Mouse (Mus musculus) kidney, embryonic 15.5 days (tissue): ENCODE results near the gene Gjb5. TPM values are rescaled to one million over a fixed set of nuclear protein-coding genes. Genes with fewer than 3 reads are reported as not detected.

ENCODE experiments used
- ATAC-seq: fragments of 200-750 bp; cut with Nextera tagmentation; replicated peaks from 2 replicates; pipeline ENCODE4 v1.8.0; 2017; ENCODE audit warnings: moderate TSS enrichment; ENCODE audit not compliant: low FRiP score
- H3K27ac ChIP-seq: fragments of 300-500 bp; sonication (generic); 2 replicates; pipeline ENCODE4 v1.5.1; 2015; ENCODE audit warnings: mild to moderate bottlenecking, inconsistent platforms
- H3K27me3 ChIP-seq: fragments of 300-500 bp; sonication (generic); 2 replicates; pipeline ENCODE4 v1.6.1; 2015; ENCODE audit warnings: inconsistent platforms
- H3K36me3 ChIP-seq: fragments of 300-500 bp; sonication (generic); 2 replicates; pipeline ENCODE4 v1.6.1; 2015; ENCODE audit warnings: inconsistent platforms
- H3K4me1 ChIP-seq: fragments of 300-500 bp; sonication (generic); 2 replicates; pipeline ENCODE4 v1.6.1; 2015; ENCODE audit warnings: inconsistent platforms
- H3K4me2 ChIP-seq: fragments of 300-500 bp; sonication (generic); 2 replicates; pipeline ENCODE4 v1.6.1; 2015; ENCODE audit warnings: moderate library complexity, mild to moderate bottlenecking, inconsistent platforms
- H3K4me3 ChIP-seq: fragments of 300-500 bp; sonication (generic); replicated peaks from 2 replicates; pipeline ENCODE4 v1.5.1; 2015; ENCODE audit warnings: mild to moderate bottlenecking, inconsistent platforms
- H3K9ac ChIP-seq: fragments of 300-500 bp; sonication (generic); 2 replicates; pipeline ENCODE4 v1.6.1; 2015; ENCODE audit warnings: mild to moderate bottlenecking, inconsistent platforms
- H3K9me3 ChIP-seq: fragments of 300-500 bp; sonication (generic); replicated peaks from 2 replicates; pipeline ENCODE4 v1.6.1; 2016; ENCODE audit warnings: inconsistent platforms
- WGBS: fragments of 180-500 bp; shearing (Covaris S2); methylation state at CpG from one replicate; pipeline ENCODE4 v1.1.7; 2015; ENCODE audit warnings: mixed read lengths; 5-methylcytosine and 5-hydroxymethylcytosine counted together
- polyA plus RNA-seq: library from polyadenylated mRNA; unstranded; fragments of >200 nt; fragmentation: Nextera tagmentation; extraction: Ambion mirVana; gene quantifications from 2 replicates; pipeline ENCODE4 v1.2.1, GENCODE M21; 2015

The Gjb5 gene
- 2.2 and 2.4 TPM in 2 replicates for polyA plus RNA-seq

GRCm38 (mm10) chr4:127358018-127358417 is at the start of gene Gjb5:
TSS of gene Gjb5 (minus strand) at chr4:127358181.
- Histone ChIP-seq H3K4me1 (peaks cover 47% of the 10 kb centered on the region), H3K9ac (no peak within 1 kb of the TSS), H3K9me3 (no peaks in the 10 kb centered on the region), H3K4me2 (peak within 1 kb of the TSS; percentile 45), H3K4me3 (peak within 1 kb of the TSS; percentile 0; the same call in 1 of the 2 replicates), H3K27me3 (peaks cover 3% of the 10 kb centered on the region; the same call in 1 of the 2 replicates), H3K36me3 (no peaks in the 10 kb centered on the region), H3K27ac (no peak within 1 kb of the TSS)
- WGBS, result 14% methylated on average over 5 of the region's 5 CpGs
- ATAC-seq, result peak; percentile 82

- Histone ChIP-seq H3K27ac (no peak overlapping the region), H3K9me3 (no peaks in the 10 kb centered on the region), H3K4me2 (no peak overlapping the region), H3K4me1 (no peaks in the 10 kb centered on the region), H3K4me3 (no peak overlapping the region), H3K9ac (no peak overlapping the region), H3K36me3 (no peaks in the 10 kb centered on the region), H3K27me3 (no peaks in the 10 kb centered on the region)
- ATAC-seq, result no peak
- WGBS, result 69% methylated on average over 3 of the region's 3 CpGs
These were observed 44.6 kb upstream of the Gjb5 start for GRCm38 (mm10) chr4:127402614-127403013.

- H3K36me3 ChIP-seq, result no peaks in the 10 kb centered on the region
- H3K4me1 ChIP-seq, result no peaks in the 10 kb centered on the region
- no peak for ATAC-seq
- H3K4me2 ChIP-seq, result no peak overlapping the region
- no peak overlapping the region for H3K9ac ChIP-seq
- H3K9me3 ChIP-seq, result no peaks in the 10 kb centered on the region
- H3K27ac ChIP-seq, result no peak overlapping the region
- 89% methylated on average over 4 of the region's 4 CpGs for WGBS
- H3K4me3 ChIP-seq, result no peak overlapping the region
- no peaks in the 10 kb centered on the region for H3K27me3 ChIP-seq
These were observed 44.2 kb upstream of the Gjb5 start for GRCm38 (mm10) chr4:127402166-127402565.

GRCm38 (mm10) chr4:127400165-127401145 is 42.5 kb upstream of the Gjb5 start:
- ATAC-seq, result no peak
- no peaks in the 10 kb centered on the region for H3K36me3 ChIP-seq
- no peak overlapping the region for H3K4me3 ChIP-seq
- no peak overlapping the region for H3K4me2 ChIP-seq
- no peak overlapping the region for H3K27ac ChIP-seq
- H3K9ac ChIP-seq, result no peak overlapping the region
- H3K4me1 ChIP-seq, result no peaks in the 10 kb centered on the region
- no peaks in the 10 kb centered on the region for H3K9me3 ChIP-seq
- WGBS, result 57% methylated on average over 11 of the region's 11 CpGs
- no peaks in the 10 kb centered on the region for H3K27me3 ChIP-seq

GRCm38 (mm10) chr4:127395591-127395990 is 37.6 kb upstream of the Gjb5 start:
- Histone ChIP-seq H3K4me3 (no peak overlapping the region), H3K36me3 (no peaks in the 10 kb centered on the region), H3K9ac (no peak overlapping the region), H3K4me2 (no peak overlapping the region), H3K4me1 (no peaks in the 10 kb centered on the region), H3K9me3 (no peaks in the 10 kb centered on the region), H3K27me3 (no peaks in the 10 kb centered on the region), H3K27ac (no peak overlapping the region)
- WGBS, result 58% methylated on average over 4 of the region's 4 CpGs
- ATAC-seq, result no peak

GRCm38 (mm10) chr4:127389645-127390044 is 31.7 kb upstream of the Gjb5 start:
- Histone ChIP-seq H3K4me2 (no peak overlapping the region), H3K9ac (no peak overlapping the region), H3K36me3 (no peaks in the 10 kb centered on the region), H3K27me3 (0 out of 2 replicates have a peak, but pooled peaks cover 5% of the 10 kb centered on the region), H3K4me1 (peaks cover 4% of the 10 kb centered on the region; the same call in 1 of the 2 replicates), H3K27ac (no peak overlapping the region), H3K9me3 (no peaks in the 10 kb centered on the region), H3K4me3 (no peak overlapping the region)
- 23% methylated on average over 13 of the region's 13 CpGs for WGBS
- no peak for ATAC-seq

GRCm38 (mm10) chr4:127377344-127377743 is 19.4 kb upstream of the Gjb5 start:
- no peak overlapping the region for H3K9ac ChIP-seq
- no peak overlapping the region for H3K27ac ChIP-seq
- H3K9me3 ChIP-seq, result no peaks in the 10 kb centered on the region
- no peak for ATAC-seq
- H3K36me3 ChIP-seq, result no peaks in the 10 kb centered on the region
- WGBS, result 32% methylated on average over 4 of the region's 4 CpGs
- no peak overlapping the region for H3K4me2 ChIP-seq
- peaks cover 10% of the 10 kb centered on the region; the same call in 1 of the 2 replicates for H3K4me1 ChIP-seq
- no peaks in the 10 kb centered on the region for H3K27me3 ChIP-seq
- H3K4me3 ChIP-seq, result no peak overlapping the region

- 57% methylated on average over 17 of the region's 17 CpGs for WGBS
- Histone ChIP-seq H3K27ac (peak overlapping the region; percentile 41; the same call in 1 of the 2 replicates), H3K9ac (no peak overlapping the region), H3K4me3 (no peak overlapping the region), H3K4me1 (peaks cover 10% of the 10 kb centered on the region; the same call in 1 of the 2 replicates), H3K9me3 (no peaks in the 10 kb centered on the region), H3K27me3 (no peaks in the 10 kb centered on the region), H3K36me3 (no peaks in the 10 kb centered on the region), H3K4me2 (peak overlapping the region; percentile 28; the same call in 1 of the 2 replicates)
- ATAC-seq, result peak; percentile 59; the same call in 1 of the 2 replicates
These were observed 17.7 kb upstream of the Gjb5 start for GRCm38 (mm10) chr4:127375541-127376177.

GRCm38 (mm10) chr4:127374645-127375044 is 16.7 kb upstream of the Gjb5 start:
- 87% methylated on average over 4 of the region's 4 CpGs for WGBS
- Histone ChIP-seq H3K27me3 (no peaks in the 10 kb centered on the region), H3K9me3 (no peaks in the 10 kb centered on the region), H3K4me2 (no peak overlapping the region), H3K36me3 (no peaks in the 10 kb centered on the region), H3K27ac (no peak overlapping the region), H3K4me1 (peaks cover 10% of the 10 kb centered on the region; the same call in 1 of the 2 replicates), H3K4me3 (no peak overlapping the region), H3K9ac (no peak overlapping the region)
- no peak for ATAC-seq

GRCm38 (mm10) chr4:127373491-127373890 is 15.5 kb upstream of the Gjb5 start:
- no peaks in the 10 kb centered on the region for H3K36me3 ChIP-seq
- H3K4me1 ChIP-seq, result peaks cover 14% of the 10 kb centered on the region; the same call in 1 of the 2 replicates
- no peak overlapping the region for H3K4me3 ChIP-seq
- WGBS, result 39% methylated on average over 8 of the region's 8 CpGs
- no peak overlapping the region for H3K4me2 ChIP-seq
- peaks cover 4% of the 10 kb centered on the region for H3K27me3 ChIP-seq
- ATAC-seq, result no peak
- no peak overlapping the region for H3K27ac ChIP-seq
- H3K9me3 ChIP-seq, result no peaks in the 10 kb centered on the region
- H3K9ac ChIP-seq, result no peak overlapping the region

GRCm38 (mm10) chr4:127371546-127371945 is 13.6 kb upstream of the Gjb5 start:
- Histone ChIP-seq H3K4me2 (no peak overlapping the region), H3K9me3 (no peaks in the 10 kb centered on the region), H3K36me3 (no peaks in the 10 kb centered on the region), H3K4me1 (peaks cover 15% of the 10 kb centered on the region; the same call in 1 of the 2 replicates), H3K4me3 (no peak overlapping the region), H3K27me3 (peaks cover 4% of the 10 kb centered on the region), H3K9ac (no peak overlapping the region), H3K27ac (no peak overlapping the region)
- ATAC-seq, result no peak
- 72% methylated on average over 5 of the region's 5 CpGs for WGBS

- 39% methylated on average over 2 of the region's 2 CpGs for WGBS
These were observed 12.5 kb upstream of the Gjb5 start for GRCm38 (mm10) chr4:127370447-127370846.

More at GRCm38 (mm10) chr4:127370447-127370846, 12.5 kb upstream of the Gjb5 start:
- Histone ChIP-seq H3K27ac (no peak overlapping the region), H3K4me3 (no peak overlapping the region), H3K9ac (no peak overlapping the region), H3K4me1 (peaks cover 19% of the 10 kb centered on the region), H3K27me3 (peaks cover 4% of the 10 kb centered on the region), H3K4me2 (no peak overlapping the region), H3K36me3 (no peaks in the 10 kb centered on the region), H3K9me3 (no peaks in the 10 kb centered on the region)
- ATAC-seq, result no peak
